Mouse (Mus musculus) heart, postnatal 25 days (tissue): ENCODE data around the gene Cpne4. TPM values are rescaled to one million over a fixed set of nuclear protein-coding genes. Genes with fewer than 3 reads are reported as not detected.

Source experiments
- DNase-seq: peaks from one replicate; pipeline ENCODE4 v3.0.0; 2022; ENCODE audit warnings: low spot score
- intact Hi-C: fragments of 180-260 bp; cut with DNase I; formaldehyde crosslinking; loops from one replicate; pipeline ENCODE4 v1.15.1; 2025
- total RNA-seq, 2 experiments: library from RNA; stranded (reverse); gene quantifications; 2 replicates each; pipeline ENCODE4 v1.2.3; 2021

The Cpne4 gene
- total RNA-seq, 2 experiments from 2014 or later = 0.08 TPM; not detected in 1

GRCm38 (mm10) chr9:104676665-104677064 lies 129.6 kb downstream of the Cpne4 start:
- intact Hi-C loops = no loop called here
- no peak for DNase-seq

GRCm38 (mm10) chr9:104678571-104678970 lies 131.5 kb downstream of the Cpne4 start:
- no peak for DNase-seq
- intact Hi-C loops = no loop called here

GRCm38 (mm10) chr9:104687051-104687450 lies 140.0 kb downstream of the Cpne4 start:
- DNase-seq = no peak
- intact Hi-C loops = no loop called here

GRCm38 (mm10) chr9:104693145-104693544 lies 146.1 kb downstream of the Cpne4 start:
- intact Hi-C loops = no loop called here
- no peak for DNase-seq

GRCm38 (mm10) chr9:104710831-104711230 lies 163.7 kb downstream of the Cpne4 start:
- intact Hi-C loops = no loop called here
- no peak for DNase-seq

GRCm38 (mm10) chr9:104725311-104725710 lies 178.2 kb downstream of the Cpne4 start:
- DNase-seq = no peak
- intact Hi-C loops = no loop called here

GRCm38 (mm10) chr9:104742661-104743380 lies 195.7 kb downstream of the Cpne4 start:
- intact Hi-C loops = no loop called here
- DNase-seq = no peak

GRCm38 (mm10) chr9:104755519-104755918 lies 208.4 kb downstream of the Cpne4 start:
- intact Hi-C loops = no loop called here
- no peak for DNase-seq

- intact Hi-C loops = no loop called here
- DNase-seq = no peak
Measured at GRCm38 (mm10) chr9:104760031-104760430, 212.9 kb downstream of the Cpne4 start.

GRCm38 (mm10) chr9:104776198-104776815 lies 229.2 kb downstream of the Cpne4 start:
- intact Hi-C loops = no loop called here
- no peak for DNase-seq

- no peak for DNase-seq
- intact Hi-C loops = no loop called here
Measured at GRCm38 (mm10) chr9:104777135-104777534, 230.0 kb downstream of the Cpne4 start.

- no peak for DNase-seq
- intact Hi-C loops = no loop called here
Measured at GRCm38 (mm10) chr9:104777780-104778179, 230.7 kb downstream of the Cpne4 start.

GRCm38 (mm10) chr9:104796601-104797000 lies 249.5 kb downstream of the Cpne4 start:
- no peak for DNase-seq
- intact Hi-C loops = no loop called here

GRCm38 (mm10) chr9:104804776-104805175 lies 257.7 kb downstream of the Cpne4 start:
- intact Hi-C loops = no loop called here
- no peak for DNase-seq

GRCm38 (mm10) chr9:104814681-104815080 lies 267.6 kb downstream of the Cpne4 start:
- no peak for DNase-seq
- intact Hi-C loops = no loop called here

- intact Hi-C loops = no loop called here
- DNase-seq = no peak
Measured at GRCm38 (mm10) chr9:104828646-104829045, 281.6 kb downstream of the Cpne4 start.

GRCm38 (mm10) chr9:104832934-104833539 lies 286.0 kb downstream of the Cpne4 start:
- DNase-seq = no peak
- intact Hi-C loops = no loop called here

GRCm38 (mm10) chr9:104837931-104838330 lies 290.8 kb downstream of the Cpne4 start:
- no peak for DNase-seq

GRCm38 (mm10) chr9:104841278-104841677 lies 294.2 kb downstream of the Cpne4 start:
- intact Hi-C loops = no loop called here
- no peak for DNase-seq

More at GRCm38 (mm10) chr9:104837931-104838330, 290.8 kb downstream of the Cpne4 start:
- intact Hi-C loops = no loop called here

- DNase-seq = no peak
- intact Hi-C loops = no loop called here
Measured at GRCm38 (mm10) chr9:104845226-104845930, 298.3 kb downstream of the Cpne4 start.

- no peak for DNase-seq
- intact Hi-C loops = no loop called here
Measured at GRCm38 (mm10) chr9:104853701-104854100, 306.6 kb downstream of the Cpne4 start.
